Mouse (Mus musculus) lung, adult 2 months (tissue): ENCODE results near the gene Zbtb16.

ENCODE experiments used
- CTCF ChIP-seq: fragments of 200-500 bp; IDR thresholded peaks from 2 replicates; pipeline ENCODE4 v1.5.1; 2011; ENCODE audit warnings: mild to moderate bottlenecking, low read length, control low read depth; ENCODE audit not compliant: insufficient read depth
- POLR2A ChIP-seq: fragments of 200-500 bp; IDR thresholded peaks from 2 replicates; pipeline ENCODE4 v1.6.1; 2011; ENCODE audit warnings: low read depth, mild to moderate bottlenecking, control low read depth, low read length, borderline replicate concordance; ENCODE audit errors: extremely low read depth

DNA sequence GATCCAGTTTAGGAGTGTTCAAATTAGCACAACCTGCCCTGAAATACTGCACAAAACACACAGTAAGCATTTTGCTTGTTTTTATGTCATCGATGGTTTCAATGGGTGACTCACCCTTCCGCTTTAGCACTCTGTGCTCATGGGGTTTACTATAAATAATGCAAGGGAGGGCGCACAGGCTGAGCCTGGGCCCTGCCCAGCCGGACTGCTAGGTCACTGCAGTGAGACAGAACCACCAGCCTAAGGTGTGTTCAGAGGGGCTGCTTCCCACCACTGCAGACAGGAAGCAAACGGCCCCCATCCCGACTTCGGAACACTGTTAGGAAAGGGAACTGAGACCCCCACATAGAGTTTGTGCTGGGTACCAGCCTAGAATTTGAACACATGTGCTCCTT is 18.6 kb downstream of the Zbtb16 start:
- no peak for TF ChIP-seq CTCF
- TF ChIP-seq POLR2A = no peak
